23 mouse cellular contexts compared by ENCODE assay signal in genomic region chr8:78354801-78355200, GRCm38 (mm10).
DNase-seq lines count a peak whose midpoint lies in the region; ATAC-seq and TF ChIP-seq lines count a peak whose summit lies in the region.
"Had no signal": no experiment of that assay in that cellular context is flagged by ENCODE, and none has a peak within 500 bp of the region (broad histone marks: within the 10 kb centered on the region; RNA-seq: fewer than 3 reads in every experiment).

No protein-coding gene starts in this region.

- intact Hi-C loops in left cerebral cortex, postnatal 36 days (cut with DNase I), result no loop called here

- H3K4me2 ChIP-seq in forebrain, postnatal 0 days (ENCODE audit: low read depth), result no peak overlapping the region
- no peak overlapping the region for H3K4me2 ChIP-seq in forebrain, embryonic 12.5 days
- no peak overlapping the region for H3K4me2 ChIP-seq in kidney, embryonic 14.5 days (replicated peaks; ENCODE audit: low read depth, low read length)
- H3K4me2 ChIP-seq: embryonic facial prominence, embryonic 12.5 days; hindbrain, embryonic 13.5 days had no signal

- no peak overlapping the region for H3K4me3 ChIP-seq in forebrain, postnatal 0 days (ENCODE audit: low read depth, low read length)
- H3K4me3 ChIP-seq in forebrain, embryonic 12.5 days (replicated peaks), result no peak overlapping the region
- no peak overlapping the region for H3K4me3 ChIP-seq in kidney, embryonic 14.5 days (ENCODE audit: low read length)
- H3K4me3 ChIP-seq: embryonic facial prominence, embryonic 12.5 days; heart, embryonic 10.5 days; hindbrain, embryonic 13.5 days had no signal

- H3K27me3 ChIP-seq in forebrain, postnatal 0 days (ENCODE audit: insufficient read depth, low read length), result no peaks in the 10 kb centered on the region
- H3K27me3 ChIP-seq in forebrain, embryonic 12.5 days, result no peaks in the 10 kb centered on the region
- H3K27me3 ChIP-seq in kidney, embryonic 14.5 days (ENCODE audit: control insufficient read depth, insufficient read depth, low read length), result no peaks in the 10 kb centered on the region
- H3K27me3 ChIP-seq: embryonic facial prominence, embryonic 12.5 days; hindbrain, embryonic 13.5 days had no signal

- H3K27ac ChIP-seq in forebrain, postnatal 0 days (ENCODE audit: low read depth, low read length), result no peak overlapping the region
- no peak overlapping the region for H3K27ac ChIP-seq in forebrain, embryonic 12.5 days
- H3K27ac ChIP-seq in kidney, embryonic 14.5 days (ENCODE audit: low read depth, low read length), result no peak overlapping the region
- H3K27ac ChIP-seq: embryonic facial prominence, embryonic 12.5 days; heart, embryonic 10.5 days; hindbrain, embryonic 13.5 days had no signal

- peak; percentile 9 for DNase-seq in forebrain, postnatal 0 days
- peak; percentile 13 to 16 for DNase-seq in layer of hippocampus, adult 8-10 months (ENCODE audit: low spot score in 2 of 2)
- no peak for DNase-seq in layer of hippocampus, adult 9-10 months (ENCODE audit: low spot score)
- peak; percentile 7 to 11 for DNase-seq in left cerebral cortex, postnatal 36 days (ENCODE audit: low spot score in 2 of 2)
- DNase-seq in left cerebral cortex, adult 8-10 months (ENCODE audit: low spot score in 2 of 2), result no peak
- peak; percentile 64 for DNase-seq in brain, adult 2 months (ENCODE audit: low read depth, low spot score)
- DNase-seq: adrenal gland, adult 8-10 months; adrenal gland, postnatal 36 days; B cell, adult 2 months; cerebellum, adult 11 months; cerebellum, adult 8-10 months; cerebellum, postnatal 14 days; gastrocnemius, postnatal 36 days; heart, adult 18-20 months; heart, postnatal 10 days had no signal

- H3K9ac ChIP-seq in forebrain, postnatal 0 days, result no peak overlapping the region
- no peak overlapping the region for H3K9ac ChIP-seq in forebrain, embryonic 12.5 days
- H3K9ac ChIP-seq in kidney, embryonic 14.5 days (ENCODE audit: low read depth, low read length), result no peak overlapping the region
- H3K9ac ChIP-seq: embryonic facial prominence, embryonic 12.5 days; hindbrain, embryonic 13.5 days had no signal

- H3K36me3 ChIP-seq in forebrain, postnatal 0 days (ENCODE audit: insufficient read depth), result no peaks in the 10 kb centered on the region
- H3K36me3 ChIP-seq in forebrain, embryonic 12.5 days (replicated peaks), result no peaks in the 10 kb centered on the region
- H3K36me3 ChIP-seq in kidney, embryonic 14.5 days (ENCODE audit: control insufficient read depth, insufficient read depth, low read length), result no peaks in the 10 kb centered on the region
- H3K36me3 ChIP-seq: embryonic facial prominence, embryonic 12.5 days; G1E; heart, embryonic 10.5 days; hindbrain, embryonic 13.5 days had no signal

- ATAC-seq in forebrain, postnatal 0 days, result no peak
- no peak for ATAC-seq in forebrain, embryonic 12.5 days (ENCODE audit: low FRiP score)
- ATAC-seq in kidney, embryonic 14.5 days (ENCODE audit: low FRiP score, low TSS enrichment), result no peak
- ATAC-seq: CD4-positive, CD25-positive, alpha-beta regulatory T cell, adult 4 months; forebrain, embryonic 16.5 days had no signal

- TF ChIP-seq CTCF in forebrain, postnatal 0 days (IDR thresholded peaks at IDR 0.05; ENCODE audit: low read depth), result no peak

- H3K4me1 ChIP-seq in forebrain, postnatal 0 days (ENCODE audit: insufficient read depth), result no peaks in the 10 kb centered on the region
- H3K4me1 ChIP-seq in forebrain, embryonic 12.5 days, result no peaks in the 10 kb centered on the region
- no peaks in the 10 kb centered on the region for H3K4me1 ChIP-seq in kidney, embryonic 14.5 days (ENCODE audit: control insufficient read depth, insufficient read depth, low read length)
- H3K4me1 ChIP-seq: embryonic facial prominence, embryonic 12.5 days; heart, embryonic 10.5 days; hindbrain, embryonic 13.5 days had no signal

- WGBS in forebrain, postnatal 0 days, result 86% methylated on average over 5 of the region's 5 CpGs
- WGBS in forebrain, embryonic 12.5 days, result 90% methylated on average over 5 of the region's 5 CpGs
- WGBS in kidney, embryonic 14.5 days, result 92% methylated on average over 5 of the region's 5 CpGs

- no peaks in the 10 kb centered on the region for H3K9me3 ChIP-seq in forebrain, postnatal 0 days (ENCODE audit: low read length)
- H3K9me3 ChIP-seq in forebrain, embryonic 12.5 days, result no peaks in the 10 kb centered on the region
- H3K9me3 ChIP-seq in kidney, embryonic 14.5 days (ENCODE audit: control insufficient read depth, low read length), result no peaks in the 10 kb centered on the region
- H3K9me3 ChIP-seq: embryonic facial prominence, embryonic 12.5 days; G1E; heart, embryonic 10.5 days; hindbrain, embryonic 13.5 days had no signal

Comparison
In these comparisons a context has a peak if more than half of its experiments do, and no peak if none do; other contexts are left out.
1. DNase-seq: peak in forebrain, postnatal 0 days (single experiment), layer of hippocampus, adult 8-10 months (2 of 2), left cerebral cortex, postnatal 36 days (2 of 2) and brain, adult 2 months (single experiment); none in layer of hippocampus, adult 9-10 months (single experiment) and left cerebral cortex, adult 8-10 months (0 of 2).